Mouse (Mus musculus) C2C12 (cell line): ENCODE data around the gene Gm11011. TPM values are rescaled to one million over a fixed set of nuclear protein-coding genes. Genes with fewer than 3 reads are reported as not detected.

Source experiments
- H3K27me3 ChIP-seq: one replicate; pipeline ENCODE4 v1.6.1; 2011; ENCODE audit not compliant: control insufficient read depth, insufficient read depth, insufficient read length
- H3K36me3 ChIP-seq: one replicate; pipeline ENCODE4 v1.6.1; 2011; ENCODE audit not compliant: control insufficient read depth, insufficient read depth
- H3K4me3 ChIP-seq: one replicate; pipeline ENCODE4 v1.5.1; 2011; ENCODE audit warnings: mild to moderate bottlenecking, control low read depth; ENCODE audit not compliant: poor library complexity, insufficient read depth, severe bottlenecking
- H3K79me2 ChIP-seq: one replicate; pipeline ENCODE4 v1.6.1; 2011; ENCODE audit not compliant: control insufficient read depth, insufficient read depth
- H3K79me3 ChIP-seq: one replicate; pipeline ENCODE4 v1.6.1; 2011; ENCODE audit warnings: low read depth, control low read depth
- H3ac ChIP-seq: one replicate; pipeline ENCODE3; 2011; ENCODE audit warnings: low read depth; ENCODE audit not compliant: control insufficient read depth, insufficient read length
- CEBPB ChIP-seq: IDR thresholded peaks from one replicate; pipeline ENCODE4 v1.6.1; 2011; ENCODE audit warnings: low read depth, mild to moderate bottlenecking, control low read depth, moderate library complexity
- CTCF ChIP-seq: IDR thresholded peaks from one replicate; pipeline ENCODE4 v1.5.1; 2011; ENCODE audit not compliant: control insufficient read depth, insufficient read depth, insufficient read length
- FOSL1 ChIP-seq: IDR thresholded peaks from one replicate; pipeline ENCODE4 v1.8.0; 2011; ENCODE audit warnings: mild to moderate bottlenecking, low read length; ENCODE audit not compliant: poor library complexity, insufficient read depth, severe bottlenecking
- MAX ChIP-seq: IDR thresholded peaks from one replicate; pipeline ENCODE4 v1.6.1; 2011; ENCODE audit warnings: mild to moderate bottlenecking, control low read depth
- MYOD1 ChIP-seq: IDR thresholded peaks from one replicate; pipeline ENCODE4 v1.6.1; 2011; ENCODE audit warnings: low read depth; ENCODE audit not compliant: control insufficient read depth, insufficient read length
- MYOG ChIP-seq: IDR thresholded peaks from one replicate; pipeline ENCODE4 v1.6.1; 2011; ENCODE audit not compliant: control insufficient read depth, insufficient read length; ENCODE audit errors: extremely low read depth
- USF1 ChIP-seq: IDR thresholded peaks from one replicate; pipeline ENCODE4 v1.6.1; 2011; ENCODE audit warnings: low read depth, mild to moderate bottlenecking, control low read depth, moderate library complexity
- polyA plus RNA-seq: library from polyadenylated mRNA; unstranded; fragments of >200 nt; fragmentation: generic; extraction: Trizol; gene quantifications from one replicate; pipeline ENCODE4 v1.2.1, GENCODE M21; 2012; ENCODE audit warnings: missing spikeins

The Gm11011 gene
- polyA plus RNA-seq, 1 experiment: not detected

DNA sequence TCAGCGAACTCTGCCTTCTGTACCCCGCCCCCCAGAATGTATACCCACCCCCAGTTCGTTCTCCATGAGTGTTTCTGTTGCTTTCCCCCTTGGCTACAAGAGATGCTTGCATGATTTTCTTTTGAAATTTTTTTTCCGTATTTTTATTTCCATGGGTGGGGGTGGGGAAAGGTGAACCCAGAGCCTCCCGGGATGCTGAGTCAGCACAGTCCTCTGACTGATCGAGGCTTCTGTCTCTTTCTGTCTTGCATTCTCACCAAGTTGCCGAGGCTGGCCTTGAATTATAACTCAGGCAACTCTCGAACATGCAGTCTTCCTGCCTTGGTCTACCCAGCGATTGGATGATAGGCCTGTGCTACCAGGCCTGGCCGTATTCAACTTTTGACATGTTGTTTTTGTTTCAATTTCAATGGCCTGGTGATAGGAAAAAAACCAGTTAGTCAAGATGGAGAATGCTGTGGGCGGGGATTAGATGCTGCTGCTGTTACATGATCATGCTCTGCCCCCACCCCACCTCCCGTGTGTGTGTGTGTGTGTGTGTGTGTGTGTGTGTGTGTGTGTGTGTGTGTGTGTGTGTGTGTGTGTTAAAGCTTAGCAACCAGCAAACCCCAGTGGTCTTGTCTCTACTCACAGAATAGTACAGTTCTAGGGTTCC is 1.8 kb downstream of the Gm11011 start:
- H3K79me3 ChIP-seq: no peaks in the 10 kb centered on the region
- H3K36me3 ChIP-seq: no peaks in the 10 kb centered on the region
- H3K27me3 ChIP-seq: no peaks in the 10 kb centered on the region
- no peak overlapping the region for H3ac ChIP-seq
- no peak overlapping the region for H3K4me3 ChIP-seq
- TF ChIP-seq CEBPB (no peak), USF1 (no peak), MYOG (no peak), MYOD1 (no peak), MAX (no peak), CTCF (no peak), FOSL1 (no peak)
- no peaks in the 10 kb centered on the region for H3K79me2 ChIP-seq

GRCm38 (mm10) chr2:169584745-169585456 is 2.6 kb downstream of the Gm11011 start:
- Histone ChIP-seq H3K79me2 (no peaks in the 10 kb centered on the region), H3K36me3 (no peaks in the 10 kb centered on the region), H3K27me3 (no peaks in the 10 kb centered on the region), H3K79me3 (no peaks in the 10 kb centered on the region), H3K4me3 (no peak overlapping the region), H3ac (no peak overlapping the region)
- TF ChIP-seq CEBPB (no peak), MAX (no peak), USF1 (no peak), FOSL1 (no peak), MYOD1 (no peak), CTCF (no peak), MYOG (no peak)

GRCm38 (mm10) chr2:169583476-169583875 is 4.1 kb downstream of the Gm11011 start:
- H3K27me3 ChIP-seq: no peaks in the 10 kb centered on the region
- H3K79me3 ChIP-seq: no peaks in the 10 kb centered on the region
- no peaks in the 10 kb centered on the region for H3K36me3 ChIP-seq
- TF ChIP-seq MYOD1: no peak
- no peak for TF ChIP-seq FOSL1
- no peaks in the 10 kb centered on the region for H3K79me2 ChIP-seq
- no peak overlapping the region for H3ac ChIP-seq
- no peak overlapping the region for H3K4me3 ChIP-seq

DNA sequence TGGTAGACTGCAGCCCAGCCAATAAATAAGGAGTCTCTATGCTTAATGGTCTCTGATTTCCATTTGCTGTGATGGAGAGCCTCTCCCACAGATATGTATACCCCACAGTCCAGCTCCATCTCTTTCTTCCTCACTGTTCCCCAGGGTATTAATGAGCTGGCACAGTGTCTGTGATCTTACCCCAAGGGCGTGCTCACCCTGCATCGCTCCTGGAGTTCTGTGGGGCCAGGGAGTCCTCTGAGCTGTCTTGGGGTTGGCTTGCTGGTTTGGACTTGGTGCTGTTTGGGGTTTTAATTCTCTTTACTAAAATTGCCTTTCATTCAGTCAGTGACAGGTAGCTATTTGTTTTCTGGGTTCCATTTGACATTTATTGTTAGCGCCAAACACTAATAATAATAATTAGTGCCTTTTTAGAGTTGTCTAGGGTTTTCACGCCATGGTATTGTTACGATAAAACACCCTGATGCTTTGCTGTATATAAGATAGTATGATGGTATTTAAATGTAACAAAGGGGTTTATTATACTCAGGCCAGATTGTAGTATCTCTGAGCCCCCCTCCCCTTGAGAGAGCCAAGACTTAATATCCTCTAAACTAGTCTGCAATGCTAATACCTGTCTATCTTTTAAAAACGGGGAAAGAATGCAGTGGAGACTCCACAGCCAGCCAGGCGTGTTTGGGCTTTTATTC is 9.9 kb downstream of the Gm11011 start:
- TF ChIP-seq USF1: no peak
- no peak for TF ChIP-seq MYOG
- TF ChIP-seq MAX: no peak
- TF ChIP-seq CTCF: no peak
- no peak for TF ChIP-seq MYOD1
- no peak for TF ChIP-seq FOSL1
- no peak for TF ChIP-seq CEBPB
- Histone ChIP-seq H3K79me3 (no peaks in the 10 kb centered on the region), H3K36me3 (no peaks in the 10 kb centered on the region), H3K27me3 (no peaks in the 10 kb centered on the region), H3ac (no peak overlapping the region), H3K79me2 (no peaks in the 10 kb centered on the region), H3K4me3 (no peak overlapping the region)

DNA sequence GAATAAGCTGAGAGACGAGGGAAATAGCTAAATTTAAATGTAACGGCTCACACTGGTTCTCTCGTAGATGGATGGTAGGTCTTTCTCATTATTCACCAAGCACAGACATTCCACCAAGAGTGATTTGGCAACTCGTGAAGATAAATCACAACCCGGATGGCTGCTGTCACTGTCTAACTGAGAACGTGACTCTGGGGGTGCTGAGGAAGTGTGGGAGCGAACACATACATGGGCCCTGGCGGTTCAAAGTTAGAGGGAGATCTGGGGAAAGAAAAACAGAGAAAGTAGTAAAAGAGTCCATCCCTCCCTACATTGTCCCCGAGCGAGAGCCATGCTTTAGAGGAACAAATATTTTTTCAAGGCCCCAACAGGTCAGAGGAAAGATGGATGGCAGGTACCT is 17.5 kb downstream of the Gm11011 start:
- no peaks in the 10 kb centered on the region for H3K79me3 ChIP-seq
- H3K36me3 ChIP-seq: no peaks in the 10 kb centered on the region
- no peaks in the 10 kb centered on the region for H3K27me3 ChIP-seq
- TF ChIP-seq CEBPB (no peak), FOSL1 (no peak), USF1 (no peak), MAX (no peak), MYOD1 (no peak), CTCF (no peak), MYOG (no peak)
- no peaks in the 10 kb centered on the region for H3K79me2 ChIP-seq
- no peak overlapping the region for H3K4me3 ChIP-seq
- H3ac ChIP-seq: no peak overlapping the region
